Mouse (Mus musculus) adrenal gland, postnatal 10 days (tissue): Measurements from ENCODE around the gene Abo. TPM values are rescaled to one million over a fixed set of nuclear protein-coding genes. Genes with fewer than 3 reads are reported as not detected.
"Not testable (repeated sequence)": the region's sequence is repeated elsewhere in the genome, so short reads cannot be mapped to it uniquely, and the experiment has no call there.

Experiments
- DNase-seq: peaks from one replicate; pipeline ENCODE4 v3.0.0; 2021; ENCODE audit warnings: mixed read lengths
- long read RNA-seq, 2 experiments: library from polyadenylated mRNA; stranded (forward); transcript quantifications; one replicate each; pipeline ENCODE4 v2.0.0; 2021
- total RNA-seq, 2 experiments: library from RNA; stranded (reverse); gene quantifications; 2 replicates each; pipeline ENCODE4 v1.2.3; 2021

Gene Abo
- not detected for total RNA-seq
- long read RNA-seq, experiment 1: 0 reads
- long read RNA-seq, experiment 2: 0 reads

DNA sequence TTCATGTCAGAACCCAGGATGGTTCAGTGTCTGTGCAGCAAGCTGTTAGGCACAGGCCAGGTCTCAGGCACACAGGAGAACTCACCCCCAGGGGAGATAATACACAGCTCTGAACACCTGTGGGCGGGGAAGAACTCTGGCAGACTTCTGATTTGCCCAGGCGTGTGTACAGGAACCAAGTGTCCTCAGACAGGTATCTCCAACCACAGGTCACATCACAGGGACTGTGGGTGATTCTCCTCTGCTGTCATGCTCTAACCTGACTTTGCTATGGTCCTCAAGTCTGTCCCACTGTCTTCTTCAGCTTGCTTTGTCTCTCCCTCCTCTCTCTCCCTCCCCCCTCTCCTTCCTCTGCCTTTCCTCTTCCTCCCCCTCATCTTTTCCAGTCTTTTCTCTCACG is at the start of gene Abo:
Gene Abo, minus strand, starts transcription at position 101 of the 400 bp plus-strand sequence.
- no peak for DNase-seq

DNA sequence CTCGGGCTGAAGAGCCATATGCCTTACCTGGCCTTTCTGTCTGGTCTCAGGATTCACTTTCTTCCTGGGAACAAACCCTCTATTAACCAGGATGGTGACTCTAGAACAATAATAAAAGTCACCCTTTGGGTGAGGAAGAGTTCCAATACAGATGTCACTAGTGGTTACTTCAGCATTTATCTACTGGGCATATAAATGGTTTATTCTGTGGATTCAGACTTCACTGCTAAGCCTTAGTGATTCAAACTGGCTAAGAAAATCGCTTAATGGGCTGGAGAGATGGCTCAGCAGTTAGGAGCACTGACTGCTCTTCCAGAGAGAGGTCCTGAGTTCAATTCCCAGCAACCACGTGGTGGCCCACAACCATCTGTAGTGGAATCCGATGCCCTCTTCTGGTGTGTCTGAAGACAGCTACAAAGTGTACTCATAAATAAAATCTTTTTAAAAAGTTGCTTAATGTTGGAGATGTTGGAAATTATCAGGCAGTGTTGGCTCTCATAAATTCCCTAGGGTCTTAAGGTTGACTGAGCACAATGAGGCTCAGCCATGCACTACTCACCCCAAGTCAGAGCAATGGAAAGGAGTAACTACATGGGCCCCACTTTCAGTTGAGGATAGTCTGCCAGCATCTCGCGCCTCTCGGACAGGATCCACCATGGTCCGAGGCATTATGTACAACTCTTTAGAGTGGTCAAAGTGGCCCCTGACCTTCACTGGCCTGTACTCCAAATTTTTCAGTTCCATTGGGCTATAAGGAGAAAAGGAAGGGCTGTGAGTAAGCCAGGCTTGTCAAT is 49.6 kb upstream of the Abo start:
- DNase-seq: no peak

DNA sequence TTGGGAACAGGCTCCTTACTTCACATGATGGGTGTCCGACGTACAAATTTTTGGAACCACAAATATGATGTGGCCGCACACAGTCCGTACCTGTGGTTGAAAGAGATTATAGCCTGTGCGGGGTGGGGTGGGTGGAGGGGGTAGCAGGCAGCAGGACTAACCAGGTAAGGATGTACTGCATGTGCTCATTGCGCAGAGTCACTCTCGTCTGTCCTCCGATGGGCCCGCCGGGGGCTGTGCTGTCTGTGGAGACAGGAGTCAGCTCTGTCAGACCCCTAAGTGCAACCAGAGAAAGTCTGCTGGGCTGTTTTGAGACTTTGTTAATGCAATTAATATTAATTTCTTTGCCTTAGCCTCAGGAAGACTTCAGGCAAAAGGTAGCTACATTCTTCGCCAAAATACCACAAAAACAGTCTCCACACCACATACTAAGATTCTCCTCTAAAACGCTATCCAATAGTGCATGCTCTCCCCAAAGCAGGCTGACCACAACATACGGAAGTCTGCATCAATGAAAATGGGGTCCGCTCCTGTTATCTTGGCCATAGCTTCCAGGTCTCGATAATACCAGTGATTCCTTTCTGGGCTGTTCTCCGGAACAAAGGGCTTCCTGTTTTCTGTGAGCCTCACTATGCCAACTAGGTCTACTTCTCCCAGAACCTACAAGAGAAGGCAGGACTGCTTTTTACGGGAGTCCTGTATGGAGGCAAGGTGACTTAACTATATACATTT is 48.8 kb upstream of the Abo start:
- no peak for DNase-seq

DNA sequence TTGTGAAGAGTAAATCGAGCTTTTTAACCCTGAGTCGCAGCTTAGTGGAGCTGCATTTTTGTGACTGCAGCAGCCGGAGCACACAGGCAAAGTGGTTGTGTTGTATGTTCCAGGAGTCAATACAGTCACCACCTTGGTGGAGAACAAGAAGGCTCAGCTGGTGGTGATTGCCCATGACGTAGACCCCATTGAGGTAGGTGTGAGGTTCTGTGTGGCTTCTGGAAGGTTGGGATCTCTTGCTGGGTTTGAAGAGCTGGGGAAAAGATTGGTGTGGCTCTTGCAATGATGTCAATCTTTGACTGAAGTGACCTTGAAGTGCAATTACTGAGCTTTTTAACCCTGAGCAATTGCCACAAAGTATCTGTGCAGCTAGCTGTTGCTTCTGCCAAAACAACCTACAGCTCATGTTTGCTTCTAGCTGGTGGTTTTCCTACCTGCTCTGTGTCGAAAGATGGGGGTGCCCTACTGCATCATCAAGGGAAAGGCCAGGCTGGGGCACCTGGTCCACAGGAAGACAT is 47.5 kb upstream of the Abo start:
- no peak for DNase-seq

DNA sequence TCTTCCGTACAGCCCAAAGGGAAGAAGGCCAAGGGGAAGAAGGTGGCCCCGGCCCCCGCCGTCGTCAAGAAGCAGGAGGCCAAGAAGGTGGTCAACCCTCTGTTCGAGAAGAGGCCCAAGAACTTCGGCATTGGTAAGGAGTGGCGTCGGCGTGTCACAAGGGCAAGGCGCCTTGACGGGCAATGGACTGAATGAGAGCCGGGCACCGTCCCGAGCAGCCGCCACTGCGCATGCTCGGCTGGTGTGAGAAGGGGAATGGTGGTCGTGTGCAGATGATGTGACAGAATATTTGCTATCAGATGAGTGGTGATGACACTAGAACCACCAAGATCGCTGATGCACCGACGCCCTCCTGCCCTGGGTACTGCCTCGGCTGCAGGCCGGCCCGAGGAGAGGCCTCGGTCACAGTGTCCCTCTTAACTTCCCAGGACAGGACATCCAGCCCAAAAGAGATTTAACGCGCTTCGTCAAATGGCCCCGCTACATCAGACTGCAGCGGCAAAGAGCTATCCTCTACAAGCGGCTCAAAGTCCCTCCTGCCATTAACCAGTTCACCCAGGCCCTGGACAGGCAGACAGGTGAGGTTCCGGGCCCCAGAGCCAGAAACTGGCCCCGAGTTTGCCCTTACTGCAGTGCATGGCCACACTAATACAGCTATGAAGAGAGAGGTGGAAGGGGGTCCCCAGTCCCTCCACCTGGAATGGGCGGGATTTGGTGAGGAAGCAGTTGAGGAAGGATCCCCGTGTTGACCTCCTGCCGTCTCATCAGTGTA is 46.4 kb upstream of the Abo start:
- DNase-seq: peak; percentile 68

- DNase-seq: peak; percentile 100
Measured at GRCm38 (mm10) chr2:26910124-26910993, 45.6 kb upstream of the Abo start, which contains the start of the genes Med22 and Rpl7a. Gene Med22 (minus strand): TSS chr2:26910677. Gene Rpl7a (plus strand): TSS chr2:26910764.

DNA sequence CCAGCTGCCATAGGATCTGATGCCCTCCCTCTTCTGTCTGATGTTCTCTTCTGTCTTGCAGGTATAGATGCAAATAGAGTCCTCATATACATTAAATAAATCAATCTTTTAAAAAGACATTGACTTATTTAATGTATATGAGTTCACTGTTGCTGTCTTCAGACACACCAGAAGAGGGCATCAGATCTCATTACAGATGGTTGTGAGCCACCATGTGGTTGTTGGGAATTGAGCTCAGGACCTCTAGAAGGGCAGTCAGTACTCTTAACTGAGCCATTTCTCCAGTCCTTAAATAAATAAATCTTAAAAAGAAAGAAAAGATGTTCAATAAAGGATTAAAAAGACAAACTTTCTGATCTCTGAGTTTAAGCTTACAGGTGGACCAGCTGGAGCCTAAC is 44.6 kb upstream of the Abo start:
- no peak for DNase-seq

DNA sequence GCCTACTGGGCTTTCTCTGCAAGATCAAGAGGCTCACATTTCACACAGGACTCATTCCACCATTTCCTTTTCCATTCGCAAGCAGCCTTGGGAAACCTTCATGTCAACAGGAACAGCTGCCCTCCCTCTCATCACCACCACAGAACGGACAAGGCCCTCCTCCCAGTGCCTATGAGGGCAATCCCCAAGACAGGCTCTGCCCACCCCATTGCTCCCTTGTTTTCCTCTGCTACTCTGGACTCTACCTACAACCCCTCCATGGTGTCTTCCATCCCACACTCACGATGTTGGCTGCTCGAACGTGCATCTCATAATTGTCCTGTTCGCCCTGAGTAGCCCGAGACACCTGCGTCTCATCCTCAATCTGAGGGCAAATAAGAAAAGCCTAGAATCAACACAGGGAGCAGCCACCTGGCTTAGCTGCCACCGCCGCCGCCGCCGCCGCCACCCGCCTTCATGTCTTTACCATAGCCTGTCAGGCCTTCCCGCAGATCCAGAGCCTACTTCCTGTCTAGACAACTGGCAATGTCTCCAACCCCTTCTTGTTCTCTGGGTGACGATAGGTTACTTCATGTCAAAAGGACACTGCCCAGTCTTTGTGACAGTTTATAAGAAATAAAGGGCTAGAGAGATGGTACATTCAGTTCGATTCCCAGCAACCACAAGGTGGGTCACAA is 44.1 kb upstream of the Abo start:
- no peak for DNase-seq

DNA sequence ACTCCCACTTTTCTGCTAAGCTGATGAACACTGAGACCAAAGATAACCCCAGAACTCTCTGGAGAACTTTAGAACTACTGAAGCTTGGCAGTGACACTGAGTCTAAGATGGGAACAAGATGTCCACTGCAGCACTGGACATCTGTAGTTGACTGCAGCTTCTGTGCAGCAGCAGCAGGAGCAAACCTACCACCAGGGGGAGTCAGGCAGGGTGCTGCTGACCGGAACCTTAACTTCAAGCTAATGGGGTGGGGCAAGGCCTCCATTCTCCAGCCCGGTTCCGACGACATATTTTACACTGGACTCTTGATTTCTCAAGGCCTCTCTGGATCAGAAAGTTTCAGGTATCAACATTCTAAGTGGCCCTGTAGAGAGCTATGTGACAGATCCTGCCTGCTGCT is 42.3 kb upstream of the Abo start:
- peak; percentile 73 for DNase-seq

GRCm38 (mm10) chr2:26906431-26906830 is 41.7 kb upstream of the Abo start:
- DNase-seq: no peak

- DNase-seq: no peak
Measured at GRCm38 (mm10) chr2:26905936-26906335, 41.2 kb upstream of the Abo start.

DNA sequence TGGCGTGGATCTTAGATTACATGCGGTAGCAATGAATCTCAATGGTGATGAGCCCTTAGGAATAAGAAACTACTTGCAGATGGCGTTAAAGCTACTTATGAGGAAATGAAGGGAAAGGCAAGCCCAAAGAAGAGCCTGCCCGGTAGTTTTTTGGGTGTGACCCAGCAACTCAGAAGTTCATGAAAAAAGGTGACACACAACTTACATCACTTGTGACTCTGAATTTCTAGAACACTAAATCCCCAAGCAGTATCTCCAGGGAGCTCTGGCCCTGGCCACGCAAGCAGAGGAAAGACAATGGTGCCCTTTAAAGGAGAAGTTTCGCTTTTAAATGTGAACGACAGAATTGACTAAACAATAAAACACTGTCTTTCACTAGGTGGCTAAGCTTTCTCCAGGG is 38.5 kb upstream of the Abo start:
- no peak for DNase-seq

GRCm38 (mm10) chr2:26902467-26903220 is 37.9 kb upstream of the Abo start, which contains the start of gene Surf6:
Gene Surf6 (minus strand): TSS chr2:26902879.
- peak; percentile 95 for DNase-seq

- no peak for DNase-seq
Measured at GRCm38 (mm10) chr2:26901834-26902400, 37.1 kb upstream of the Abo start.

DNA sequence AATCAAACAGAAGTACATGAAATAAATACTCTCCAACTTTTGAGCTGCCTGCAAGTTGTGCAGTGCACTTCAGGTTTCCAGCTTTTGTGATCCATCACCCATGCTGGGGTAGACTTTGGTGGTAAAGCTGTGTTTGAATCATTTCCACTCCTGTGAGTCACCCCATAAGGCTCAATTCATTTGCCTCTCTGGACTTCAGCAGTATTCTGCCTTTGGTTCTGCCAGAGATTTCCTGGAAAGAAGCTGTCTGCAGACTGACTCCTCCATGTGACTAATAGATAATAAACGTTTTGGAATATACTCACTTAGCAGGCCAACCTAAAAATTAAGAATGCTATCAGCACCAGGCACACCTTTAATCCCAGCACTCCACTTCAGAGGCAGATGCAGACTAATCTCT is 36.0 kb upstream of the Abo start:
- DNase-seq: no peak

- no peak for DNase-seq
Measured at GRCm38 (mm10) chr2:26895898-26896297, 31.1 kb upstream of the Abo start.

GRCm38 (mm10) chr2:26886170-26886569 is 21.4 kb upstream of the Abo start:
- not testable (repeated sequence) for DNase-seq

GRCm38 (mm10) chr2:26885541-26885940 is 20.8 kb upstream of the Abo start:
- not testable (repeated sequence) for DNase-seq

GRCm38 (mm10) chr2:26878571-26878970 is 13.8 kb upstream of the Abo start:
- no peak for DNase-seq

GRCm38 (mm10) chr2:26870666-26871065 is 5.9 kb upstream of the Abo start:
- no peak for DNase-seq
